Mouse (Mus musculus) cerebellum, postnatal 25 days (tissue): ENCODE measurements around the gene Rnf128.
"Not testable (repeated sequence)": the region's sequence is repeated elsewhere in the genome, so short reads cannot be mapped to it uniquely, and the experiment has no call there.

Experiments used
- DNase-seq, 2 experiments: peaks; one replicate each; pipeline ENCODE4 v3.0.0; 2021; ENCODE audit warnings: mixed read lengths in 2 of 2

The Rnf128 gene

DNA sequence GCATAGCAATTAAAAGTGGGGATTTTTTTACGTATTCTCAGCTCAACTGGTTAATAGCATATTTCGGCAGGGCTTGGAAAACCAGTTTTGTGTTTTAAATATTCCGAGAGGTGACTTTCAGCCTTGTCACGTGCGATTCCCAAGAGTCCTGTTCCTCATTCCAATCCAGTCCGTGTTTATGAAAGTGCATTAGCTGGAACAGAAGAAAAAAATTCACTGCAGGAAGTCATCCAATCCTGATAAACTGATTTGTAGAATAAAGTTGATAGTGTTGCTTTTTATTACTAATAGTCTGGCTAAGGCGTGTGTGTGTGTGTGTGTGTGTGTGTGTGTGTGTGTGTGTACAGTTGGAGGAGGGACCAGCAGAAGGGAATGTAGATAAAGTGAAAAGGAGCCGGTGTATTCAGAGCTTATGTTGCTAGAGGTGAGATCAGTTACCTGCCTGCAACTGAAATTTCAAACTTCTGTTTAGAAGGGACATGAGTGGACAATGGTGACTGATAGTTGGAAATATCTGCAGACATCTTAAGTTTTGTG, at the start of gene Rnf128:
Gene Rnf128, plus strand, starts transcription at position 392 of the 537 bp plus-strand sequence.
- no peak for DNase-seq

- no peak for DNase-seq
These were observed 47.0 kb upstream of the Rnf128 start for GRCm38 (mm10) chrX:139516156-139516555.

- no peak for DNase-seq
These were observed 43.9 kb upstream of the Rnf128 start for GRCm38 (mm10) chrX:139519251-139519650.

GRCm38 (mm10) chrX:139524303-139525091, 38.6 kb upstream of the Rnf128 start:
- no peak for DNase-seq

- no peak for DNase-seq
These were observed 37.4 kb upstream of the Rnf128 start for GRCm38 (mm10) chrX:139525724-139526123.

- DNase-seq: no peak
These were observed 36.1 kb upstream of the Rnf128 start for GRCm38 (mm10) chrX:139526984-139527383.

DNA sequence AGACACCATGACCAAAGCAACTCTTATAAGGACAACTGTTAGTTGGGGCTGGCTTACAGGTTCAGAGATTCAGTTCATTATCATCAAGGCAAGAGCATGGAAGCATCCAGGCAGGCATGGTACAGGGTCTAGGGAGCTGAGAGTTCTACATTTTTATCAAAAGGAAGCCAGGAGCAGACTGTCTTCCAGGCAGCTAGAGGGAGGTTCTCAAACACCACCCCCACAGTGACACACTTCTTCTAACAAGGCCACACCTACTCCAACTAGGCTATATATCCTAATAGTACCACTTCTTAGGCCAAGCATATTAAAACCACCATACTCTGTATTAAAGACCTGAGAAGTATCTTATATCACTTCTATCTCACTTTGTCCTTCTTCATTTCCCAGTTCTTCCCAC, 33.4 kb upstream of the Rnf128 start:
- DNase-seq: no peak

GRCm38 (mm10) chrX:139532293-139532692, 30.8 kb upstream of the Rnf128 start:
- no peak for DNase-seq

DNA sequence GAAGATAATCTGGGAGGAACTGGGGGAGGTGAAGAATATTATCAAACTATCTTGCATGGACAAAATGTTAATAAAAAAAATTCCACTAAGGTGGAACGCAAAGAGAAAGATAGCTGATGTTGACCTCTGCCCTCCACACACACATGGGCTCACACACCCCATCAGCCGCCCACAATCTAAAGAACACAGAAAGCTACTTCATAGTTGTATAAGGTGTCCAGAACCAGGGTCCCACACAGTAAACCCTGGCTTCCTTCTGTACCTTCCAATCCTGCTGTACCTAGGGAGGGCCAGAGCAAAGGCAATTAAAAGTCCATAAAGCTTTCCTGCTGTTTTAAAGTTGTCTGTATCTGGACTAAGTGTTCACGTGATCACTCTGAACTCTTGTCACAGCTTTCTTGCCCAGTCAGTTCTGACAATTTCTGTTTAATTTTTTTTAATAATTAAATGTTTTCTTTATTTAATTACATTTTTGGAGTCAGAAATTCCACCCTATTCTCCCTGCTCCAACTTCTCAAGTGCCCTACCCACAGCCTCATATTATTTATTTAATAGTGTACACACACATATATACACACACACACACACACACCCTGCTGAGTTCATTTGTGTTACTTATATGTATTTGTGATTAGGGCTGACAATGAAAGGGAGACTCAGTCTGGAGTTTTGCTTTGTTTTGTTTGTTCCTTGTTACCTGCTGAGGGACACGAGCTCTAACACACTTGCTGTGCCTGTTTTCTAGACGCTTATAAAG, 25.3 kb upstream of the Rnf128 start:
- DNase-seq: no peak

DNA sequence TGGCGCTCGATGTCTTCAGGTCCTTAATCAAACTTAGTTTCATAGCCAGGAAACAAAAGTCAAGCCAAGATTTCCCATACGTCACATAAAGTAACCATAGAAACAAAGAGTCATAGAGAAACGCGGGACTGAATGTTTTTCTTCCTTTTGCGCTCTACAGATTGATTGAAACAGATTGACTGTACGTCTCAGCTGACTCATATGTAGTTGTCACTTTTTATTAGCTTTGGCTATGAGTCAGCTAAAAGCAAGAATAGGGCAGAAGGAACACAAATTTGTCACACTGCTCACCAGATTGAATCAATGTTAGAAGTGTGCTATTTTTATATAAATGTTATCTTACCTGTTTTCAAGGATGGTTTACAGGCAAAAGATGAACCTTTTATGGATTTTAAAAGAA, 19.4 kb upstream of the Rnf128 start:
- DNase-seq: no peak

- no peak for DNase-seq
These were observed 12.7 kb upstream of the Rnf128 start for GRCm38 (mm10) chrX:139550456-139550855.

GRCm38 (mm10) chrX:139552090-139552489, 11.0 kb upstream of the Rnf128 start:
- no peak for DNase-seq

- DNase-seq: no peak
These were observed 726 bp upstream of the Rnf128 start for GRCm38 (mm10) chrX:139562255-139562924.

DNA sequence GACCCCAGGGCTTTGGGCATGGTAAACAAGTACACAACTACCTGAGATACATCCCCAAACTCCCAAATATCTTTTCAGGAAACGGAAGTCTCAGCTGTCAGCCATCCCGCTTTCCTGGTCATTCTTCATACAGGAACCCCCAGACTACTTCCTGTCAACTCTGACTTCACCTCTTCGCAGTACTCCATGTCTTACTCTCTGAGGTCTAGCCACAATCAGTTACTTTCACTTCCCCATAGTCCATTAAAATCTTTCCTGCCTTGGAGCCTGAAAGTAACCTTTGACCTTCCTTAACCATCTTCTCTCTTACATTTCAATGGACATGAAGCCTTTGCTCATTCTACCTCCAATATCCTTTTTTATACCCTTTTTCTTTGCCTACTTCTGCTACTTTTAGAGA, 6.9 kb downstream of the Rnf128 start:
- no peak for DNase-seq

DNA sequence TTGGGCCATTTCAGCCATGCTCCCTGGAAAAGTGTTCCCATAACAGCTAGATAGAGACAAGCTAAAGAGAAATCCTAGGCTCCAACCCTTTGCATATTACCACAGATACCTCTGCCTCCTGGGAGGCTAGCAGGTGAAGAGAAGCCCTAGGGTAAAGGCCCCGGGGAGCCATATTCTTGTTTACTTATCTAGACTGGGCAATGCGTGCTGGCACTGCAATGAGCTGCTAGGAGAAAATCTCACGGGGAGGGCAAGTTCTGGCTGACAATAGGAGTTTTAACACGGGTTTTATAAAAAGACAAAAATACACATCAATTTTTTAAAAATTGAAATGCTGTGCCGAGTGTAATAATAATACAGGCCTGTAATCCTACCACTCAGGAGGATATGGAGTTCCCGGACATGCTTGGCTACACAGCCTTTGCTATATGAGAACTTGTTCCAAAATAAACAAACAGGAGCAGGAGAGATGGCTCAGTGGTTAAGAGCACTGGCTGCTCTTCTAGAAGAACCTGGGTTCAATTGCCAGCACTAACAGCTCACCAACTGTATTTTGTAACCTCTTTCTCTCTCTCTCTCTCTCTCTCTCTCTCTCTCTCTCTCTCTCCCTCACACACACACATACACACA, 15.6 kb downstream of the Rnf128 start:
- no peak for DNase-seq

- DNase-seq: no peak
These were observed 20.5 kb downstream of the Rnf128 start for GRCm38 (mm10) chrX:139583616-139584015.

- DNase-seq: not testable (repeated sequence)
These were observed 23.6 kb downstream of the Rnf128 start for GRCm38 (mm10) chrX:139586676-139587075.

DNA sequence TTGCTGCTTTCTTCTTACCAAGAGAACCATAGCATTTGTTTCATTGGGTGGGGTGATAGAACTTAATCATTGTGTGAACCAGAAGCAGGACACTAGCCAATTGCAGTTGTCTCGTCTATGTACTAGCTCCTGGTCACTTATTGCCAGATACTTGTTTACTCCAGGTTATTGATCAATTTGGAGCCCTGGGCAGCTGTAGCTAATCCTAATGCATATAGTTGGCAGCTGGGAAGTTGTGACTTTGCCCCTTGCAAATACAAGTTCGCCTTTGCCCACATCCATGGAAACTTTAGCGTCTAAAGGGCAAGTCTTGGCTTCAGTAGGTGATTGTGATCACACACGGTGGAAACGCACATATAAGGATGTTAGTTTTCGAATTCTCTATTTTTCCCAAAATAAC, 33.3 kb downstream of the Rnf128 start:
- no peak for DNase-seq

GRCm38 (mm10) chrX:139610033-139610764, 47.1 kb downstream of the Rnf128 start:
- peak; percentile 90 to 94 for DNase-seq

DNA sequence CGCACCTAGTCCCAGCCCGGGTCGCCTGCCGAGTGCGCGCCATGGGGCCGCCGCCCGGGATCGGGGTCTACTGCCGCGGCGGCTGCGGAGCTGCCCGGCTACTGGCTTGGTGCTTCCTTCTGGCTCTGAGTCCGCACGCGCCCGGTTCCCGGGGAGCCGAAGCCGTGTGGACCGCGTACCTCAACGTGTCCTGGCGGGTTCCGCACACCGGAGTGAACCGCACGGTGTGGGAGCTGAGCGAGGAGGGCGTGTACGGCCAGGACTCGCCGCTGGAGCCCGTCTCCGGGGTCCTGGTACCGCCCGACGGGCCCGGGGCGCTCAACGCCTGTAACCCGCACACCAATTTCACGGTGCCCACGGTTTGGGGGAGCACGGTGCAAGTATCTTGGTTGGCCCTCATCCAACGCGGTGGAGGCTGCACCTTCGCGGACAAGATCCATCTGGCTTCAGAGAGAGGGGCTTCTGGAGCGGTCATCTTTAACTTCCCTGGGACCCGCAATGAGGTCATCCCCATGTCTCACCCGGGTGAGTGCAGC, 47.7 kb downstream of the Rnf128 start:
- no peak for DNase-seq

GRCm38 (mm10) chrX:139614761-139615160, 51.6 kb downstream of the Rnf128 start:
- DNase-seq: no peak

DNA sequence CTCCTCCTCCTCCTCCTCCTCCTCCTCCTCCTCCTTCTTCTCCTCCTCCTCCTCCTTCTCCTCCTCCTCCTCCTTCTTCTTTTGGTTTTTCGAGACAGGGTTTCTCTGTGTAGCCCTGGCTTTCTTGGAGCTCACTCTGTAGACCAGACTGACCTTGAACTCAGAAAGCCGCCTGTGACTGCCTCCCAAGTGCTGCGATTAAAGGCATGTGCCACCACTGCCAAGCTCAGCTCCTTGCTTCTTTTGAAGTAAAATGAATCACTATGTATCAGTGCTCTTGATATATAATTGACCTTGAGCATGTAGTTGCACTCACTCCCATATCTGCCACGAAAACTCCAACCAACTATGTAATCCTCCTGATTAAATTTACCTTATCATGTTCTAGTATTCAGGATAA, 59.0 kb downstream of the Rnf128 start:
- no peak for DNase-seq
